Mouse (Mus musculus): ENCODE measurements around the gene Zfp454.

Zfp454 gene

GRCm38 (mm10) chr11:50841023-50841735, 46.3 kb downstream of the Zfp454 start, which contains the start of gene Zfp879:
Gene Zfp879, minus strand, starts transcription at chr11:50841552.
- DNase-seq (ENCODE audit: low spot score): peak; percentile 88

- DNase-seq (ENCODE audit: low spot score): no peak
Measured at GRCm38 (mm10) chr11:50835727-50836126, 51.7 kb downstream of the Zfp454 start.

DNA sequence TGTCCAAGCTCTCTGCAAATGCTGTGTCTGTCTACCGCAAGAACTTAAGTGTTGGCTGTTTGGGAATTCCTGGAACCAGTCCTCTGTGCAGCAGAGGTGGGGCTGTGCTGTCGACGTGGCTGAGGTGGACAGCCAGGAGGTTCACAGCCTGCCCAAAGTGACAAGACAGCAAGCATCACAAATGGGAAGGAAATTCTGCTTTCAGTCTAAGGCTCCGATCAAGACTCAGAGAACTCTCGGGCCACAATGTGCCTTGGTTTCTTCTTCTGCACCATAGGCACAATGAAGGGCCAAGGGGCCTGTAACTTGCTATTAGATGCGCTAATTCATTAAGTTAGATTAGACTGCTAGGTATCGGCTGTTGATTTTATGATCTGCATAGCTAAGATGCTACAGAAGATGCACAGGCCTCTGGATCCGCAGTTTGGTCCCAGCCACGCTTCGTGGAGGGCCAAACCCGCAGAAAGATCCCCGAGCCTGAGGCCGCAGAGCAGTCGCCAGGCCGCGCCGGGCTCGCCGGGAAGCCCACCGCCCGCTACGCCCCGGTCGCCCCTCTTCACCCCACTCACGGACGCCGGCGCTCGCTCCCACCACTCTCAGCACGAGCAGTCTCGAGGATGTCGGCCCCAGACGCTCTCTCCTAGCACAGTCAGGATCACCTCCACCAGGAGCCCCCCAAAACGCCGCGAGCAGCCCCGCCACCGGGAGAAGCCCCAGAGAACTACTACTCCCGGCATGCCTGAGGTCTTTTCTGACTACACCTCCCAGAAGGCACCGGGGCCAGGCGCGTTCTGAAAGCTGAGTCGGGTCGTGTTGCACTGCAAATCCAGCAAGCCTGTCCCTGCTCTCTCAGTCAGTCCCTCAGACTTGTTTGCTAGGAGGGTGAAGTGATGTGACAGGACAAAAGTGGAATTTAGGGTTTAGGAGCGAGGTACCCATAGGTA, 60.2 kb downstream of the Zfp454 start, which contains the start of gene Zfp354c:
TSS of gene Zfp354c (minus strand) at position 715 of the 944 bp plus-strand sequence.
- peak; percentile 81 for DNase-seq (ENCODE audit: low spot score)

DNA sequence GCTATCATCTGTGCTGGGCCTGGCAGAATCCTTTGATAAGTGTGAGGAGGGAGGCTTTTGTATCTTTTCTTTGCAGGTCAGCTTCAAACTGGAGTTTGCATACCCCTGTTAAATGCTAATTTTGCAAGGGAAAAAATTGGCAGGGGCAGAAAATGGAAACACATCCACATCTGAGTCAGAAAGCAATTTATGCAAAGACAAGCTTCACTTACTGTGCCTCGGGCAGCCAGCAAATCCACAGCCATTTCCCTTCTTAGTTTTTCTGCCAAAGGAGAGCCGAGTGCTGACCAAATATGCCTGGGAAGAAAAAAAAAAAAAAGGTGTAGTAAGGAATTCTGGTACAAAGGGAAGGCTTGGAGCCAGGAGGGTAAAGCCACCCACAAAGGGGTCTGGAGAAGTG, 61.2 kb downstream of the Zfp454 start:
- no peak for DNase-seq (ENCODE audit: low spot score)
